ENCODE assay signal across 14 mouse cellular contexts in genomic region chr12:111090801-111091200, GRCm38 (mm10).
DNase-seq lines count a peak whose midpoint lies in the region.
"Had no signal": no experiment of that assay in that cellular context is flagged by ENCODE, and none has a peak within 500 bp of the region (broad histone marks: within the 10 kb centered on the region; RNA-seq: fewer than 3 reads in every experiment).

No protein-coding gene starts in this region.

- peak; percentile 32 for DNase-seq in kidney, adult 18-20 months
- no peak for DNase-seq in kidney, postnatal 10 days
- peak; percentile 18 to 65 for DNase-seq in kidney, postnatal 25 days
- no peak for DNase-seq in kidney, postnatal 14 days
- peak; percentile 5 for DNase-seq in adipocyte (ENCODE audit: low spot score)
- DNase-seq in kidney, postnatal 36 days: peak; percentile 67
- DNase-seq: adrenal gland, adult 2 months; adrenal gland, postnatal 25 days; cerebellum, adult 2 months; cerebellum, postnatal 10 days; embryo, embryonic 11 days; gastrocnemius, postnatal 10 days; heart, adult 2 months; heart, postnatal 14 days had no signal

Comparison
In these comparisons a context has a peak if more than half of its experiments do, and no peak if none do; other contexts are left out.
1. DNase-seq: peak in kidney, adult 18-20 months (single experiment), kidney, postnatal 25 days (2 of 2), adipocyte (single experiment) and kidney, postnatal 36 days (2 of 2); none in kidney, postnatal 10 days (single experiment) and kidney, postnatal 14 days (single experiment).